Mouse (Mus musculus) testis, adult 2 months (tissue): ENCODE results near the gene Nacad.

ENCODE experiments used
- CTCF ChIP-seq: fragments of 200-500 bp; IDR thresholded peaks from 2 replicates; pipeline ENCODE4 v1.5.1; 2012; ENCODE audit warnings: low read depth, mild to moderate bottlenecking, inconsistent platforms, low read length, moderate library complexity; ENCODE audit not compliant: control insufficient read depth, insufficient read depth, insufficient replicate concordance
- POLR2A ChIP-seq: fragments of 200-500 bp; IDR thresholded peaks from 2 replicates; pipeline ENCODE4 v1.6.1; 2012; ENCODE audit warnings: low read depth, mild to moderate bottlenecking, inconsistent platforms, low read length, moderate library complexity; ENCODE audit not compliant: control insufficient read depth

DNA sequence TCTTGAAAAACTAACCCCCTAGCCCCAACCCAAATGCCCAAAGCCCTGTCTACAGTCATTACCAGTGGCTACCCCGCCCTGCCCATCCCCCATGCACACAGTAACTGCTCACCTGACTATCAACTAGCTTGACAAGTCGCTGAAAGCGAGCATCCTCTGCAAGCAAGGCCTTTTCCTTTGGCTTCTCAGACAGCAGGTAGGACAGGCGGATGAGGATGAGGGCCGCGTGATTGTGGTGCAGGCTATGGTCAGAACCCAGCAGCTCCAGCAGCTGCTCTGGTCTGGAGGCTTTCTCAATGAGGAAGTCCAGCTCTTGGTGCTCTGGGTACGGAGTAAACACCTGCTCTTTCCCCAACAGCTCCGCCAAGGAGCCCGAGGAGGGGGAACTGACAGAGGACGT is 17.9 kb upstream of the Nacad start:
- TF ChIP-seq CTCF (no peak), POLR2A (no peak)
